Mouse (Mus musculus) stomach, embryonic 14.5 days (tissue): ENCODE results near the gene Rab42. TPM values are rescaled to one million over a fixed set of nuclear protein-coding genes. Genes with fewer than 3 reads are reported as not detected.
A peak's percentile ranks its signal among the peaks of the same experiment; 100 is the strongest.

Source experiments
- ATAC-seq: fragments of 200-750 bp; cut with Nextera tagmentation; 2 replicates; pipeline ENCODE4 v1.8.0; 2017; ENCODE audit warnings: low read depth, moderate TSS enrichment; ENCODE audit not compliant: insufficient number of reproducible peaks, insufficient read depth, low FRiP score
- H3K27ac ChIP-seq: fragments of 300-500 bp; sonication (generic); 2 replicates; pipeline ENCODE4 v1.5.1; 2014; ENCODE audit warnings: mild to moderate bottlenecking, low read length, moderate library complexity, mixed read lengths
- H3K27me3 ChIP-seq: fragments of 300-500 bp; sonication (generic); 2 replicates; pipeline ENCODE4 v1.6.1; 2014; ENCODE audit warnings: low read length, control low read depth, mixed read lengths; ENCODE audit not compliant: control insufficient read depth, insufficient read depth
- H3K36me3 ChIP-seq: fragments of 300-500 bp; sonication (generic); 2 replicates; pipeline ENCODE4 v1.6.1; 2014; ENCODE audit warnings: mild to moderate bottlenecking, control low read depth, low read length, moderate library complexity, mixed read lengths; ENCODE audit not compliant: control insufficient read depth, insufficient read depth
- H3K4me1 ChIP-seq: fragments of 300-500 bp; sonication (generic); 2 replicates; pipeline ENCODE4 v1.6.1; 2014; ENCODE audit warnings: low read length, control low read depth, mixed read lengths; ENCODE audit not compliant: control insufficient read depth, insufficient read depth
- H3K4me2 ChIP-seq: fragments of 300-500 bp; sonication (generic); replicated peaks from 2 replicates; pipeline ENCODE4 v1.6.1; 2014; ENCODE audit warnings: low read depth, low read length, control low read depth
- H3K4me3 ChIP-seq: fragments of 300-500 bp; sonication (generic); 2 replicates; pipeline ENCODE4 v1.5.1; 2014; ENCODE audit warnings: low read depth, low read length, control low read depth
- H3K9ac ChIP-seq: fragments of 300-500 bp; sonication (generic); replicated peaks from 2 replicates; pipeline ENCODE4 v1.6.1; 2014; ENCODE audit warnings: low read depth, mild to moderate bottlenecking, control low read depth, low read length, moderate library complexity, mixed read lengths
- H3K9me3 ChIP-seq: fragments of 300-500 bp; sonication (generic); 2 replicates; pipeline ENCODE4 v1.6.1; 2016; ENCODE audit warnings: low read depth, low read length, control low read depth; ENCODE audit not compliant: control insufficient read depth
- WGBS: fragments of 180-500 bp; shearing (Covaris S2); extraction: QIAGEN DNeasy Blood & Tissue Kit; methylation state at CpG from one replicate; pipeline ENCODE4 v1.1.7; 2014; 5-methylcytosine and 5-hydroxymethylcytosine counted together
- polyA plus RNA-seq: library from polyadenylated mRNA; unstranded; fragments of >200 nt; fragmentation: Nextera tagmentation; extraction: Ambion mirVana; gene quantifications from 2 replicates; pipeline ENCODE4 v1.2.1, GENCODE M21; 2014

Rab42 gene
- polyA plus RNA-seq, 1 experiment from 2014 or later = 2.6 TPM

DNA sequence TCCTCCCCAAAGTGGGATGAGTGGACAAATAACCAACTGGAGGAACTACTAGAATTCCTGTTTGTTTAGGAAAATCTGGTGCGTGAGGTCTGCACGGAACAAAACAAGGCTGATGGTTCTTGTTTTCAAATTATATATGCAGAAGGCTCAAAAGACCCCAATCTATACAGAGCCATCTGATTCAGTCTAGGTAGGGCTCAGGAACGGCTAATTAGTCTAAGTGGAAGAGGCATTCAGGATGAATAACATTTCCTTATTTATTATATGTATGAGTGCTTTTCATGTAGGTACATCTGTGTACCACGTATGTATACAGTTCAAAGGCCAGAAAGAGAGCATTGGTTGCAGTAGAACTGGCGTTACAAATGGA, 42.6 kb upstream of the Rab42 start:
- ATAC-seq = no peak
- Histone ChIP-seq H3K9me3 (no peaks in the 10 kb centered on the region), H3K27ac (no peak overlapping the region), H3K4me1 (peaks cover 12% of the 10 kb centered on the region; the same call in 1 of the 2 replicates), H3K36me3 (peaks cover 2% of the 10 kb centered on the region; the same call in 1 of the 2 replicates), H3K27me3 (no peaks in the 10 kb centered on the region), H3K4me2 (no peak overlapping the region), H3K4me3 (peak overlapping the region; percentile 87), H3K9ac (no peak overlapping the region)
- 48% methylated on average over 5 of the region's 5 CpGs for WGBS

DNA sequence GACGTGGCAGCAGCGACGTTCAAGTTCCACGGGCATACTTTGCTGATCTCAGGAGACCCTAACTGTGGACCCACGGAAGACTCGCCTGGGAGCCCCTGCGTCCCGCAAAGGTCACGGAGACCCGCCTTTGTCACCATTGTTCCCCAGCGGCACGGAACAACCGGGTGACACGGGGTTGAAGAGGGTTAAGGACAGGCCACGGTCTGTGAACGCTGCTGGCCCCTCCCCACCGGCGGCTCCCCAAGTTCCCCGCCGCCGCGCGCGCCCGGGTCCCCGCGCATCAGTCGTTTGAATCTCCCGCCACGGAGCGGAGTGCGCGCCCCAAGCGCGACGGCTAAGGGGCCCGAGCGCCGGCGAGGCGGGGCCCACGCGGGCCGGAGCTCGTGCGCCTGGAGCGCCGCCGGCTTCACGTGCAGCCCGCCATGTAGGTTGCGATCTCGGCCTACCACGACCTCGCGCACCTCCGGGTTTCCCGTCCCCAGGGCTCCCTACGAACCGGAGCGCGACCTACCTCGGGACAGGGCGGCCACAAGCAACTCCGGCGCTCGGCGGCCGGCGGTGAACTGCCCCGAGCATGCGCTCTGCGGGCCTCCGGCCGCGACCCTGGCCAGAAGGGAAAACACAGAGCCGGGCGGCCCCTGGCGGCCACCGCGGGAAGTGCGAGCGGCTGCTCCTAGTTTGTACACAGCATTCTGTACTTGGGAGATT, 42.1 kb upstream of the Rab42 start:
- Histone ChIP-seq H3K27ac (peak overlapping the region; percentile 52; the same call in 1 of the 2 replicates), H3K9me3 (no peaks in the 10 kb centered on the region), H3K4me1 (peaks cover 12% of the 10 kb centered on the region; the same call in 1 of the 2 replicates), H3K4me2 (peak overlapping the region; percentile 73), H3K9ac (peak overlapping the region; percentile 77), H3K36me3 (no peaks in the 10 kb centered on the region; the same call in 1 of the 2 replicates), H3K4me3 (peak overlapping the region; percentile 87), H3K27me3 (no peaks in the 10 kb centered on the region)
- under 1% methylated on average over 82 of the region's 83 CpGs for WGBS
- ATAC-seq = peak; percentile 86

- Histone ChIP-seq H3K4me3 (peak overlapping the region; percentile 87), H3K9me3 (no peaks in the 10 kb centered on the region), H3K9ac (peak overlapping the region; percentile 77), H3K36me3 (peaks cover 2% of the 10 kb centered on the region; the same call in 1 of the 2 replicates), H3K4me1 (peaks cover 12% of the 10 kb centered on the region; the same call in 1 of the 2 replicates), H3K27ac (no peak overlapping the region), H3K4me2 (peak overlapping the region; percentile 73), H3K27me3 (no peaks in the 10 kb centered on the region)
- 7% methylated on average over 13 of the region's 13 CpGs for WGBS
- no peak for ATAC-seq
Observed at GRCm38 (mm10) chr4:132344403-132345134, 41.4 kb upstream of the Rab42 start.

- H3K4me1 ChIP-seq = peaks cover 12% of the 10 kb centered on the region; the same call in 1 of the 2 replicates
- no peak overlapping the region for H3K27ac ChIP-seq
- H3K9ac ChIP-seq = no peak overlapping the region
- no peaks in the 10 kb centered on the region for H3K9me3 ChIP-seq
- H3K27me3 ChIP-seq = no peaks in the 10 kb centered on the region
- no peak for ATAC-seq
- WGBS = 88% methylated on average over 3 of the region's 3 CpGs
- H3K36me3 ChIP-seq = peaks cover 23% of the 10 kb centered on the region
- no peak overlapping the region for H3K4me3 ChIP-seq
- H3K4me2 ChIP-seq = no peak overlapping the region
Observed at GRCm38 (mm10) chr4:132341451-132341850, 38.3 kb upstream of the Rab42 start.

DNA sequence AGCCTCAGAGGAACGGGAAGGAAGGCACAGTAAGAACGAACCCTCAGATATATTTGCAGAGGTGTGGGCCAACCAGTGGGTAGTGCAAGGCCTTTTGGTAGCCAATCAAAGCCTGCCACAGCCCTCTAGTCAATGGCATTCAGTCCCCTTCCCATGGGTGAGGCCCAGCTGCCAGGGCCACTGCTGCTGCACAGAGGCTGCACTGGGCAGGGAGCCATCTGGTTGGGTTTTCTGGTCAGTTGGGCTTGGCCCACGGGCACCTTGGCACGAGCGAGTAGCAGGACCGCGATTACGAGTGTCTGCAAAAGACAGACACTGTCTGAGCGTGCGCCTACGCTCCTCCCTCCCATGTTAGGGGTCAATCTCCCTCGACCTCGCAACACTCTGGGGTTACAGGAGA, 35.8 kb upstream of the Rab42 start:
- Histone ChIP-seq H3K27ac (no peak overlapping the region), H3K9ac (no peak overlapping the region), H3K4me3 (no peak overlapping the region), H3K36me3 (peaks cover 43% of the 10 kb centered on the region), H3K4me1 (peaks cover 7% of the 10 kb centered on the region; the same call in 1 of the 2 replicates), H3K9me3 (no peaks in the 10 kb centered on the region), H3K27me3 (no peaks in the 10 kb centered on the region), H3K4me2 (no peak overlapping the region)
- 93% methylated on average over 13 of the region's 13 CpGs for WGBS
- no peak for ATAC-seq

- H3K27me3 ChIP-seq = no peaks in the 10 kb centered on the region
- 85% methylated on average over 6 of the region's 6 CpGs for WGBS
Observed at GRCm38 (mm10) chr4:132332880-132333279, 29.7 kb upstream of the Rab42 start.

GRCm38 (mm10) chr4:132331960-132332359, 28.8 kb upstream of the Rab42 start:
- H3K4me3 ChIP-seq = no peak overlapping the region
- 77% methylated on average over 3 of the region's 3 CpGs for WGBS

More at GRCm38 (mm10) chr4:132332880-132333279, 29.7 kb upstream of the Rab42 start:
- no peak for ATAC-seq
- Histone ChIP-seq H3K4me2 (no peak overlapping the region), H3K4me3 (no peak overlapping the region), H3K4me1 (0 out of 2 replicates have a peak, but pooled peaks cover 8% of the 10 kb centered on the region), H3K36me3 (peaks cover 47% of the 10 kb centered on the region), H3K9ac (no peak overlapping the region), H3K9me3 (no peaks in the 10 kb centered on the region), H3K27ac (no peak overlapping the region)

GRCm38 (mm10) chr4:132329835-132330354, 26.7 kb upstream of the Rab42 start:
- WGBS = 7% methylated on average over 10 of the region's 10 CpGs
- Histone ChIP-seq H3K9ac (peak overlapping the region; percentile 82; the same call in 1 of the 2 replicates), H3K36me3 (peaks cover 40% of the 10 kb centered on the region), H3K27ac (peak overlapping the region; percentile 87), H3K4me3 (peak overlapping the region; percentile 79), H3K4me2 (peak overlapping the region; percentile 83), H3K9me3 (no peaks in the 10 kb centered on the region), H3K4me1 (0 out of 2 replicates have a peak, but pooled peaks cover 8% of the 10 kb centered on the region), H3K27me3 (no peaks in the 10 kb centered on the region)
- ATAC-seq = no peak; the same call in 1 of the 2 replicates

More at GRCm38 (mm10) chr4:132331960-132332359, 28.8 kb upstream of the Rab42 start:
- no peaks in the 10 kb centered on the region for H3K9me3 ChIP-seq
- H3K4me1 ChIP-seq = 0 out of 2 replicates have a peak, but pooled peaks cover 8% of the 10 kb centered on the region
- H3K27me3 ChIP-seq = no peaks in the 10 kb centered on the region
- H3K36me3 ChIP-seq = peaks cover 39% of the 10 kb centered on the region
- H3K4me2 ChIP-seq = no peak overlapping the region
- no peak for ATAC-seq
- no peak overlapping the region for H3K9ac ChIP-seq
- no peak overlapping the region for H3K27ac ChIP-seq
